Mouse (Mus musculus) gonadal fat pad, adult 2 months (tissue): ENCODE measurements at regions not wholly inside any gene's neighbourhood (a gene's known extent, or its start where the extent isn't known, plus 50 kb on each side); places are given as distances from the start of the nearest gene placed in this dataset.

Experiments used
- DNase-seq: peaks from one replicate; pipeline ENCODE4 v3.0.0-alpha.2; 2012; ENCODE audit warnings: low read depth

- no peak for DNase-seq
These were observed 241.2 kb upstream of the Prox1 start for GRCm38 (mm10) chr1:190411756-190412155.

DNA sequence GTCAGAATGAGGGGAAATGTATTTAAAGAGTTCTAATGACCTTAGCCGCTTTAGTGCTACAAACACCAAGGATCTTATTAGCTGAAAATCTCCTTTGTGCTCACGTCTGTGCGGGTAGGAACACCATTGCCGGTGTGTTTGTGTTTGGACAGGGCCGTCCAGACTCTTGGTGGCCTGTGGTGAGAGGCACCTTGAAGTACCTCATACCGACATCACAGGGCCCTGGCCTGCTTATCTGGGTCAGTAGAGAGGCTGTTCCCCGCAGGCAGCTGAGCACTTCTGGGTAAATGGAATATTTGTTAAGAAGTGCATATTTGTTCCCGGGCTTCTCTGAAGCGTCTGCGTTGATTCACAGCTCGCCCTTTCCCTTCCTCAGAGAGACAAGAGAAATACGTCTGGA is 232.8 kb upstream of the Prox1 start:
- no peak for DNase-seq

DNA sequence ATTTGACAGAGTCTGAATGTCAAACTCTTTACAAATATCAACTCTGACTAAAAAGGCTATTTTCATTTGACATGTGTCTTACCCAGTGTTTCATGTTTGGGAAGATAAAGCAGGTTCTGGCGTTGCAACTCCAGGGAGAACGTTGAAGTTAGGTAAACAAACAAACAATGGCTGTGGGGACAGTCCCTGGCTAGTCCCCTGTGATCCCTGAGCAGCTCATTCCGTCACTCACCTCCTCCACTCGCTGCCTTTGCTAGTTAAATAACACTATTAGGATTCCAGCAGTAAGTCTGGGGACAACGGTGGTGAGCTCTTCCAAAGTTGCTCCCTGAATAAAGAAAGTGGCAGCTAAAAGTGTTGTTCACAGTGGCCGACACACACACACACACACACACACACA is 227.8 kb upstream of the Prox1 start:
- no peak for DNase-seq

- no peak for DNase-seq
These were observed 227.3 kb upstream of the Prox1 start for GRCm38 (mm10) chr1:190397811-190398210.

GRCm38 (mm10) chr1:190393061-190393460 is 222.5 kb upstream of the Prox1 start:
- DNase-seq = no peak

- no peak for DNase-seq
These were observed 218.3 kb upstream of the Prox1 start for GRCm38 (mm10) chr1:190388853-190389252.

DNA sequence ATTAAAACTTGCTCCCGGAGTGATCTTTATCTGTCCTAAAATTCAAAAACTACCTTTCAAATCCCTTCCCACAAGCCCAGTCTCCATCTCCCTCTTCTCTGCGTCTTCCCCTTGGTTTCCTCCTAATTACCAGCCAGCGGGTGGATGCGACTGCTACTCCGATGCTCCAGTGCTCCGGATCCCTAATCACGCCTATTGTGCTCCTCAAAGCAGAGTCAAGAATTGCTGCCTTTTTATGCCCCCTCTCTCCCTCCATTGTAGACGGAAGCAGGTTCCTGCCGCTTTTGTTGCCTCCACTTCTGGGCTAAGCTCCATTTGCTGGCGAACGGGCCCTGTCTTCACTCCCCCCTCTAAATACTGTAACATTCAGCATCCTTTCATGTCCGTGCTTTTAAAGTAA is 214.0 kb upstream of the Prox1 start:
- no peak for DNase-seq

- DNase-seq = no peak
These were observed 212.8 kb upstream of the Prox1 start for GRCm38 (mm10) chr1:190383256-190383838.

- no peak for DNase-seq
These were observed 209.6 kb upstream of the Prox1 start for GRCm38 (mm10) chr1:190380151-190380550.

GRCm38 (mm10) chr1:190375160-190375880 is 204.8 kb upstream of the Prox1 start:
- DNase-seq = no peak

DNA sequence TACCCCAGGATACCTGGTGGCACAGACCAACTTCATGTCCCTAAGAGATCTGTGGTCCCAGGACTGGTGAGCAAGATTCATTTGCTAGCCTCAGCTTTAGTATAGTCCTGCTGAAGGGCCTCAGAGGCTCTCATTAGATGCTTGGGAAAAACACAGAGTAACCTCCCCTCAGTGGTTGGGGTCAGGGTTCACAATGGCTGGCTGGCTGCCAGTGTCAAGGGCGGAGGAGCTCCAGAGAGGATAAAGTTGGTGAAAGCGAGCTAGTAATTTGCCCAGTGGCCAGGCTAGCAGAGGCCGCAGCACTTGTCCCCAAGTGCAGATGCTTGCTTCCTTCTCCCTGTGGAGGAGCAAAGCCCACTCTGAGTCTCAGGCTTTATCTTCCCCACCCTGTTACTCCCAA is 203.8 kb upstream of the Prox1 start:
- DNase-seq = no peak

GRCm38 (mm10) chr1:190366631-190367030 is 196.1 kb upstream of the Prox1 start:
- DNase-seq = no peak

GRCm38 (mm10) chr1:190365126-190365525 is 194.6 kb upstream of the Prox1 start:
- no peak for DNase-seq

DNA sequence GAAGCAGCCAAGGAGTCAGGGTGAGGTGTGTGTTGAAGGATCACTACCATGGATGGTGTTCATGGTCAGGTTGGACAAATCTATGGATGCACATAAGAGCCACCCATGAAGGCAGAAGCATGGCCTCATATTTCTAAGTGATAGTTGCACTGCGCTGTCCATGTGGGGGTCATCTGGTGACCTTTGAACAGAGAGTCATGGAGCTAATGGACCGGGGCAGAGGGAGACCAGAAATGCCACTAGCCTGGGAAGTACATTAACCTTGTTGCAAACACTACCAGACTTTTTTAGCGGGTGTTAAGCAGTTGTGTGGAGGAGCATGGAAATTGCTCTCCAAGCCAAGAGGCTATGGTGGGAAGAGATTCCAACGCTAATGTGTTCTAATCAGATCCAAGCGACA is 190.1 kb upstream of the Prox1 start:
- DNase-seq = no peak

GRCm38 (mm10) chr1:190357779-190358178 is 187.3 kb upstream of the Prox1 start:
- no peak for DNase-seq

- DNase-seq = no peak
These were observed 177.1 kb upstream of the Prox1 start for GRCm38 (mm10) chr1:190347610-190348009.

DNA sequence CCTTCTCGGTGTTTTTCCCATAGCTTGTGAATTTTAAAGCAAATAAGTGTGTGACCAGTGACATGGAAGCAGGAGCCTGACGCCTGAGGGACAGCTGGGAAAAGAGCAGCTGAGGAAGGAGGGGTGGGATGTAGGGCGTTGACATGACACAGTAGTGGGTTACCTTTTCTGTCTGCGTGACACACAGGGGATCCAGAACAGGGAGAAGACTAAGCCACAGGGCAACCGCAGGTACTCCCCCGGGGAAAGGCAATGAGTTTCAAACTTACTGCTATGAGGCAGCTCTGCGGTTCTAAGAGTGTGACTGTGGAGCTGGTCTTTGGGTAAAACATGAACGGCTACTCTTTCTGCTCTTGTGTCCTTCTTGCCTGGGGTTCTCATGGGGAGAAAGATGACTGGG is 170.2 kb upstream of the Prox1 start:
- DNase-seq = no peak

- no peak for DNase-seq
These were observed 164.0 kb upstream of the Prox1 start for GRCm38 (mm10) chr1:190334471-190334870.

- no peak for DNase-seq
These were observed 163.5 kb upstream of the Prox1 start for GRCm38 (mm10) chr1:190334053-190334452.

GRCm38 (mm10) chr1:190332001-190332400 is 161.5 kb upstream of the Prox1 start:
- DNase-seq = no peak

- DNase-seq = no peak
These were observed 154.0 kb upstream of the Prox1 start for GRCm38 (mm10) chr1:190324562-190324961.

- DNase-seq = no peak
These were observed 153.2 kb upstream of the Prox1 start for GRCm38 (mm10) chr1:190323671-190324070.

- DNase-seq = no peak
These were observed 145.7 kb upstream of the Prox1 start for GRCm38 (mm10) chr1:190316175-190316574.

- no peak for DNase-seq
These were observed 139.3 kb upstream of the Prox1 start for GRCm38 (mm10) chr1:190309831-190310230.
